Mouse (Mus musculus) liver, embryonic 16.5 days (tissue): Measurements from ENCODE around the gene Mycl. TPM values are rescaled to one million over a fixed set of nuclear protein-coding genes. Genes with fewer than 3 reads are reported as not detected.
A peak's percentile ranks its signal among the peaks of the same experiment; 100 is the strongest.

Experiments
- ATAC-seq: fragments of 200-750 bp; cut with Nextera tagmentation; 2 replicates; pipeline ENCODE4 v1.8.0; 2017; ENCODE audit warnings: low read depth, mild to moderate bottlenecking, moderate number of reproducible peaks, moderate library complexity
- H3K27ac ChIP-seq: fragments of 300-500 bp; sonication (generic); 2 replicates; pipeline ENCODE4 v1.5.1; 2014; ENCODE audit warnings: mild to moderate bottlenecking, low read length
- H3K27me3 ChIP-seq: fragments of 300-500 bp; sonication (generic); 2 replicates; pipeline ENCODE4 v1.6.1; 2014; ENCODE audit warnings: low read depth, low read length, mixed read lengths; ENCODE audit not compliant: control insufficient read depth, insufficient read depth
- H3K36me3 ChIP-seq: fragments of 300-500 bp; sonication (generic); 2 replicates; pipeline ENCODE4 v1.6.1; 2014; ENCODE audit warnings: mild to moderate bottlenecking; ENCODE audit not compliant: control insufficient read depth, insufficient read depth
- H3K4me1 ChIP-seq: fragments of 300-500 bp; sonication (generic); 2 replicates; pipeline ENCODE4 v1.6.1; 2014; ENCODE audit warnings: low read depth, low read length, mixed read lengths; ENCODE audit not compliant: control insufficient read depth
- H3K4me2 ChIP-seq: fragments of 300-500 bp; sonication (generic); 2 replicates; pipeline ENCODE4 v1.6.1; 2014; ENCODE audit warnings: low read depth, low read length, mixed read lengths
- H3K4me3 ChIP-seq: fragments of 300-500 bp; sonication (generic); 2 replicates; pipeline ENCODE4 v1.5.1; 2014; ENCODE audit warnings: low read depth, mild to moderate bottlenecking, low read length
- H3K9ac ChIP-seq: fragments of 300-500 bp; sonication (generic); 2 replicates; pipeline ENCODE4 v1.6.1; 2014; ENCODE audit warnings: low read depth, low read length
- H3K9me3 ChIP-seq: fragments of 300-500 bp; sonication (generic); replicated peaks from 2 replicates; pipeline ENCODE4 v1.6.1; 2016; ENCODE audit warnings: low read length; ENCODE audit not compliant: control insufficient read depth
- WGBS: fragments of 180-500 bp; shearing (Covaris S2); extraction: QIAGEN DNeasy Blood & Tissue Kit; methylation state at CpG from one replicate; pipeline ENCODE4 v1.1.7; 2014; ENCODE audit not compliant: insufficient replicate concordance; 5-methylcytosine and 5-hydroxymethylcytosine counted together
- polyA plus RNA-seq: library from polyadenylated mRNA; unstranded; fragments of >200 nt; fragmentation: Nextera tagmentation; extraction: Ambion mirVana; gene quantifications from 2 replicates; pipeline ENCODE4 v1.2.1, GENCODE M21; 2015

The Mycl gene
- polyA plus RNA-seq, 1 experiment from 2014 or later, result 0.92 TPM

DNA sequence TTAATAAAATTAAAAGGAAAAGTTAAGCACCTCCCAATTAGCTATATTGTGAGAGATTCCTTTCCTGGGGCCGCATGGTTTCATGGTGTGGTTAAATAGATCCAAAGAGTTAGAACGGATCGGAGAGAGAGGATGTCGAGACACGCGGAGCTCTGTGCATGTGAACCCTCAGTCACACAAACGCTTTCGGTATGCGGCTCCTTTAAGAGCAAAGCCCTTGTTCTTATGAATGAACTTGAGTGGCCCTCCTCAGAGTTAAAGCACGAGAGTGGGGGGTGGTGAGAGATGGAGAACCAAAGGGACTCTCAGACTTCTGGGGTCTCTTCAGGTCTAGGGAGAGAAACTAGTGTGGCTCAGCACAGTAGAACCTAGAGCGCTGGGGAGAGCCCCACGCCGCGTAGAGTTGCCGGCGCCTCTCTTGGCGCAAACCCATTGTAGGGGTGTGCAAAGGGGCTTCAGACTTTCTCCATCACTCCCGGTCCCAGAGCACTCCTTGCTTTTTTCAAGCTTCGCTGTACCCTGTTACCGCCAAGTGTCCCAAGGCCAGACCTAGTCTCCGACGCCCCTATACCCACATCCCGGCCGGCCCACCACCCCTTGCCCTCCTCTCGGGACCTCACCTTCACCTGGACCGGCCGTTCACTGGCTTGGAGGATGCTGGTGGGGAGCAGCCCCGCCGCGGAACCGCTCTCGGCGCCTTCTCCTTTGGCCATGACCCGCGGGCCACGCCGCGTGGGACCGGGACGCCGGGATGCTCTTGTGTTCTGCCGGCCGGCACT, 34.9 kb upstream of the Mycl start:
- H3K4me3 ChIP-seq, result peak overlapping the region; percentile 49

DNA sequence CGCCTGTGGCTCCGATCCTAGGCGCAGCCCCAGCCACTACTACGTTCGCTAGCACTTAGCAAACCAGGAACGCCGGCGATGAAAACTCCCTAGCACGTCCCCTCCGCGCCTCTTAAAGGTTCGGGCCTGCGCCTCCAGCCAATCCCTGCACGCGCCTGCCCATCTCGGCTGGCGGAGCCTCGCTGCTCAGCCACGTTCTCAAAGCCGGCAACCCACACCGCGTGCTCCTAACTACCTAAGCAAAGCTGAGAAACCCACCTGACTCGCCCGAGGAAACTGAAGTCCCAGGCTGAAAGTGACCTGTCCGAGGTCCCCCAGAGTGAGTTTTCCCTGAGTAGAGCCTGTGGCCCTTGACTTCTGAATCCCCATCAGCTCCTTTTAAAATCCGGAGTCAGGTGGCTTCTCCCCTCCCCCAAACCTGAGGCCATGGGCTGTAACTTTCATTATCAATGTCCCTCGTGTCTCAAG, 34.3 kb upstream of the Mycl start, which contains the start of gene Mfsd2a:
Gene Mfsd2a (minus strand): TSS at position 89 of the 468 bp plus-strand sequence.
- Histone ChIP-seq H3K4me3 (peak within 1 kb of the TSS; percentile 49), H3K9me3 (no peaks in the 10 kb centered on the region), H3K27ac (no peak within 1 kb of the TSS), H3K36me3 (no peaks in the 10 kb centered on the region), H3K9ac (no peak within 1 kb of the TSS), H3K27me3 (peaks cover 53% of the 10 kb centered on the region), H3K4me2 (peak within 1 kb of the TSS; percentile 66), H3K4me1 (peaks cover 2% of the 10 kb centered on the region)
- ATAC-seq, result peak; percentile 21; the same call in 1 of the 2 replicates
- WGBS, result under 1% methylated on average over 27 of the region's 27 CpGs

More for the DNA sequence above, 34.9 kb upstream of the Mycl start:
- ATAC-seq, result no peak
- no peak overlapping the region for H3K9ac ChIP-seq
- H3K4me1 ChIP-seq, result peaks cover 6% of the 10 kb centered on the region
- H3K27ac ChIP-seq, result no peak overlapping the region
- WGBS, result under 1% methylated on average over 43 of the region's 43 CpGs
- no peaks in the 10 kb centered on the region for H3K9me3 ChIP-seq
- H3K4me2 ChIP-seq, result peak overlapping the region; percentile 66
- H3K36me3 ChIP-seq, result no peaks in the 10 kb centered on the region
- peaks cover 53% of the 10 kb centered on the region for H3K27me3 ChIP-seq

DNA sequence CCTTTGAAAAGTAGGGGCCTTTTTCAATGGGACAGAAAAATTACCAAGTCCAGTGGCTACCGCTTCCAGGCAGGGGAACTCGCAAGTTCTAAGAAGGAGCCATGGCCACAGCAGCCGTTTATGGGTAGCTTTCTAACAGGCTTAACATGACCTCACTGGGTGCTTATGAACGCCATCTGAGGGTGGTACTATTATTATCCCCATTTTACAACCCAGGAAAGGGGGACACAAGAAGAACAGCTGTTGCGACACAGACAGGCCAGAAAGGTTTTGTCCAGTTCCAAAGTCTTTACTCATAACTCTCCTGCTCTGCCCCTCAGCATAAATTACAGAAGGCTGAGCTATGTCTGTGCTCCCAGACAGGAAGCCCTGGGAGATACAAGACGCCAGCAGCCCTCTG, 33.9 kb upstream of the Mycl start:
- ATAC-seq, result no peak
- Histone ChIP-seq H3K9ac (no peak overlapping the region), H3K4me1 (peaks cover 2% of the 10 kb centered on the region), H3K4me3 (no peak overlapping the region), H3K27ac (no peak overlapping the region), H3K4me2 (peak overlapping the region; percentile 66), H3K9me3 (no peaks in the 10 kb centered on the region), H3K36me3 (no peaks in the 10 kb centered on the region), H3K27me3 (peaks cover 53% of the 10 kb centered on the region)
- WGBS, result 29% methylated on average over 6 of the region's 6 CpGs

DNA sequence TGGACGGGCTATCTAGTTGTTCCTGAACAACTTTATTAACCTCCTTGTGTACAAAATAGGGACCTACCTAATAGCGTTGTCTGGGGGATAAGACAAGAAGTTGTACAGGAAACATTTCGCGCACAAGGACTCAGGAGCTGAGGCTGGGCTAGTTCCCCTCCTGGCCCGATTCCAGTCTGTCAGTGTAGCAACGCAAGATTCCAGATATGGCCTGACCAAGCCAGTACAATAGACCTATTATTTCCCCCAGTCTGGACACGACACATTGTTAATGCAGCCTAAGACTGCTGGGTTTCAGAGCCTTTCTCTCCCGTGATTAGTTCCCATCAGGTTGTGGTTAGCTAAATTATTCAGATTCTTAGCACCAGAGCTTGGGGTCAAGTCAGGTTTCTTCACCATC, 32.7 kb upstream of the Mycl start:
- Histone ChIP-seq H3K36me3 (no peaks in the 10 kb centered on the region), H3K9ac (no peak overlapping the region), H3K4me3 (no peak overlapping the region), H3K27me3 (peaks cover 53% of the 10 kb centered on the region), H3K4me2 (no peak overlapping the region), H3K4me1 (peaks cover 2% of the 10 kb centered on the region), H3K27ac (no peak overlapping the region), H3K9me3 (no peaks in the 10 kb centered on the region)
- ATAC-seq, result no peak
- WGBS, result 35% methylated on average over 8 of the region's 8 CpGs

DNA sequence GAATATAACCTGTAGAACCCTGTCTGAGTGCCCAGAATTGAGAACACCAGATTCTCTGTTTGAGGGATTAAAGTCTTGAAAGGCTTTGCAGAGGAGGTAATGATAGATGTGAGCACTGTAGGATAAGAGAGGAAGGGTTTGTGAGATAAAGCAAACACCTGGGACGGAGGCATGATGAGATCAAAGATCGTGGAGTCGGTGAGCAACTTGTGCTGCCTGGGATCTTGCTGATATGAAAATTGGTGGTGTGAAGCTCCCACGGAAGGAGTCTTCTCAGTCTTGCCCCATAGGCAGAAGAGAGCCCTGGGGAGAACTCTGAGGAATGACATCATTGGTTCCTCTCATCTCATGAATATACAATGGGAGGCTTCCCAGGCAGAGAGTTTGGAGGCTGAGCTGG, 27.3 kb upstream of the Mycl start:
- no peaks in the 10 kb centered on the region for H3K36me3 ChIP-seq
- WGBS, result 46% methylated on average over 4 of the region's 4 CpGs
- no peak overlapping the region for H3K9ac ChIP-seq
- peaks cover 5% of the 10 kb centered on the region for H3K27me3 ChIP-seq
- no peak overlapping the region for H3K27ac ChIP-seq
- no peaks in the 10 kb centered on the region for H3K9me3 ChIP-seq
- ATAC-seq, result no peak
- no peak overlapping the region for H3K4me2 ChIP-seq
- no peaks in the 10 kb centered on the region for H3K4me1 ChIP-seq
- no peak overlapping the region for H3K4me3 ChIP-seq

DNA sequence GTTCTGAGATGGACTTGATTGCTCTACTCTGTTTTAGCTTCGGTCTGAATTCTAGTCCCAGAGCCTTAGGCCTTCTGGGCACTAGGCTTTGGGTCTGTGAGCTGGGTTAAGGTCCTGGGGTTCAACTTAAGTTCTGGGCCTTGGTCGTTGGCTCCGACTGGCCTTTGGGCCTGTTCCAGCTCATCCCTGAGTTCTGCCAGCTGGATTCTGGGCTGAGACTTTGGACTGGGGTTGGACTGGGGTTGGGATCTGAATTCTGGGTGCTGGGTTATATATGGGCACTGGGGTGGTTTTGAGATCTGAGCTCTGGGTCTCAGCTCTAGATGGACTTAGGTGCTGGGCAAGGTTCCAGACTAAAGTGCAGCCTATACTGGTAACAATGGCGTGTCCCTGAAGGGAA, 24.3 kb upstream of the Mycl start:
- H3K27ac ChIP-seq, result no peak overlapping the region
- no peak for ATAC-seq
- no peaks in the 10 kb centered on the region for H3K9me3 ChIP-seq
- no peak overlapping the region for H3K4me3 ChIP-seq
- H3K4me1 ChIP-seq, result no peaks in the 10 kb centered on the region
- H3K9ac ChIP-seq, result no peak overlapping the region
- no peak overlapping the region for H3K4me2 ChIP-seq
- no peaks in the 10 kb centered on the region for H3K36me3 ChIP-seq
- H3K27me3 ChIP-seq, result no peaks in the 10 kb centered on the region
- WGBS, result 58% methylated on average over 4 of the region's 4 CpGs

DNA sequence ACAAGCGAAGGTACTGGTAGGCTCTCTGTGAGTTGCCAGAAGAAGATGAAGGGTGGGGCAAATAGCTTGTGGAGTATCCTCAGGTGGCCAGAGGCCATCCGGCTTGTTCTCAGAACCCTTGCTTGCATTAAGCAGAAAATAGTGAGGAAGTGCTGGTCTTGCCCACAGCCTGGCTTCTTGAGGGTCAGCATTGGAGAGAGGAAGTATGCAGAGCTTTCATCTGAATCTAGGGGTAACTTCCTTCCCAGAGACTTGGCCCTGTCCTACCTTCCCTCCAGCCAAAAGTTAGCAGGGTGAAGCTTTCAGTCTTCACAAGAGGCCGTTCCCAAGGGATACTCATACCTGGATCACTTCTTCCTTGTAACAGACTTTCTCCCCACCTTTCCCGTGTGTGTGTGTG, 23.8 kb upstream of the Mycl start:
- no peaks in the 10 kb centered on the region for H3K36me3 ChIP-seq
- H3K27me3 ChIP-seq, result no peaks in the 10 kb centered on the region
- no peak for ATAC-seq
- no peak overlapping the region for H3K9ac ChIP-seq
- H3K4me2 ChIP-seq, result no peak overlapping the region
- WGBS, result 48% methylated on average over 4 of the region's 4 CpGs
- H3K4me1 ChIP-seq, result no peaks in the 10 kb centered on the region
- no peaks in the 10 kb centered on the region for H3K9me3 ChIP-seq
- H3K4me3 ChIP-seq, result no peak overlapping the region
- H3K27ac ChIP-seq, result no peak overlapping the region

DNA sequence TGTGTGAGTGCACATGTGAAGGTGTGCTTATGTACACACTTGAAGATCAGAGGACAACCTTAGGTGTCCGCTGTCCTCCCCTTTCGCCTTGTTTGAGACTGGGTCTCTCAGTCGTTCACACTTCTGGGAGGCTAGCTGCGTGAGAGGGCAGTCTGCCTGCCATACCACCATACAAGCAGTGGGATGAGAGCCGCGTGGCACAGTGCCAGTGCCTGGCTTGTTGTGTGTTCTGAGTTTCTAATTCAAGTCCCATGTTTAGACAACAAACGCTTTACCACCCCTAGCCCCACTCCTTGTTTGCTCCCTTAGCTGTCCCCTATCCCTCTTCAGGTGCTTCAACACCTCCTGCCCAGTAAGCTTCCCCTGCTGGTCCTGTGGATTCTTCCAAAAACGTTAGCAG, 23.4 kb upstream of the Mycl start:
- no peak overlapping the region for H3K27ac ChIP-seq
- H3K9ac ChIP-seq, result no peak overlapping the region
- WGBS, result 61% methylated on average over 8 of the region's 8 CpGs
- no peaks in the 10 kb centered on the region for H3K9me3 ChIP-seq
- H3K4me2 ChIP-seq, result no peak overlapping the region
- no peaks in the 10 kb centered on the region for H3K4me1 ChIP-seq
- no peaks in the 10 kb centered on the region for H3K27me3 ChIP-seq
- no peak for ATAC-seq
- H3K4me3 ChIP-seq, result no peak overlapping the region
- no peaks in the 10 kb centered on the region for H3K36me3 ChIP-seq

DNA sequence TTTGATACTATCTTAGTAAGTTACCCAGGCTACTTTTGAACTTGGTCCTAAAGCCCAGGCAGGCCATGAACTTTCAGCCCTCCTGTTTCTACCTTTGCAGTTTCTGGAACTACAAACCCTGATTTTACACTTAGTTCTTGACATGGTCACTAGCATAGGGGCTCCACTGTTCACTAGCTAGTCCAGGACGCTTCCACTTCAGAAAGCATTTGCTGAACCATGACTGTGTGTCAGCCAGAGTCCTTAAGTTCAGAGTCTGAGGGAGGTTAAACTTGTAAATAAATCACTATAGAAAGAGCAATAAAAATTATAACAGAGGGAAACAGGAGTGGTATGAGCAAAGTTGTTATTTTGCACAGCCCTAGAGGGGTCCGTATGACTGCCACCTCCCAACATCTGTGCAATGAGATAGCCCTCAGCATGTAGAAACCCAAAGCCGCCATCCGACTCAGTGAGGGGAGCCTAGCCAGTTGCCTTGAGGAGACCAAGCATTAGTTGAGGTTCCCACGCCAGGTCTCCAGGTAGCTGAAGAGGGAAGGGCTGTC, 20.4 kb upstream of the Mycl start:
- WGBS, result 56% methylated on average over 5 of the region's 5 CpGs
- no peak overlapping the region for H3K27ac ChIP-seq
- no peaks in the 10 kb centered on the region for H3K27me3 ChIP-seq
- no peak overlapping the region for H3K4me3 ChIP-seq
- H3K4me2 ChIP-seq, result no peak overlapping the region
- no peaks in the 10 kb centered on the region for H3K4me1 ChIP-seq
- H3K9ac ChIP-seq, result no peak overlapping the region
- ATAC-seq, result no peak
- no peaks in the 10 kb centered on the region for H3K36me3 ChIP-seq
- no peaks in the 10 kb centered on the region for H3K9me3 ChIP-seq
